Mouse (Mus musculus): ENCODE results near the gene Taf6l. TPM values are rescaled to one million over a fixed set of nuclear protein-coding genes. Genes with fewer than 3 reads are reported as not detected.
"Not testable (repeated sequence)": the region's sequence is repeated elsewhere in the genome, so short reads cannot be mapped to it uniquely, and the experiment has no call there.

The Taf6l gene
- polyA plus RNA-seq, 1 experiment: 7.7 TPM

DNA sequence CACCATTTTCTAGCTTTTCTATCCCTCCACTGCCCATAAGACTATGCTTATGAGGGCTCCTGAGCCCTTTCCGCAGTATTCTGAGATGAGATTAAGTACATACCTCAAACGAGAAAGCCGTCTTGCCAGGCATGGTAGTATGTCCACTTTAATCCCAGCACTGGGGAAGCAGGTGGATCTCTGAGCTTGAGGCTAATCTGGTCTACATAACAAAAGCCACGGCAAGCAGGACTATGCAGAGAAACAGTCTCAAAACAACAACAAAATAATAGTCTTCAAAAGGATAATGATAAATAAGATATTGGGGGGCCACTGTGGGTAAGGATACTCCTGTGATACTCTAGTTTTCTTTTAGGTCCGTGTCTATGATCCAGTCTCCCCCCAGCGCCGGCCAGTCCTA lies 47.3 kb downstream of the Taf6l start:
- no peak for DNase-seq (ENCODE audit: low spot score)

DNA sequence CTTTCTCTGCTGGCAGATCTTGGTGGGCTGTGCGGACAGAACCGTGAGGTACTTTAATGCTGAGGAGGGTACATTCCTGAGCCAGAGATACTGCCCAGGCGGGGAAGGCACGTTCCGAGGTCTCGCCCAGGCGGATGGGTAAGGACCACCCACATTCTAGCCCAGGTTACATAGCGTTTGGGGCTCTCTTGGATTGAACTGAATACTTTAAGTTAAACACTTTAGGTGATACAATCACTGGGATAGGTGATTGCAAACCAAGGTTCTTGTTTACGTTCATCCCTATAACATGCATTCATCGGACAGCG lies 50.1 kb downstream of the Taf6l start:
- DNase-seq (ENCODE audit: low spot score): no peak

DNA sequence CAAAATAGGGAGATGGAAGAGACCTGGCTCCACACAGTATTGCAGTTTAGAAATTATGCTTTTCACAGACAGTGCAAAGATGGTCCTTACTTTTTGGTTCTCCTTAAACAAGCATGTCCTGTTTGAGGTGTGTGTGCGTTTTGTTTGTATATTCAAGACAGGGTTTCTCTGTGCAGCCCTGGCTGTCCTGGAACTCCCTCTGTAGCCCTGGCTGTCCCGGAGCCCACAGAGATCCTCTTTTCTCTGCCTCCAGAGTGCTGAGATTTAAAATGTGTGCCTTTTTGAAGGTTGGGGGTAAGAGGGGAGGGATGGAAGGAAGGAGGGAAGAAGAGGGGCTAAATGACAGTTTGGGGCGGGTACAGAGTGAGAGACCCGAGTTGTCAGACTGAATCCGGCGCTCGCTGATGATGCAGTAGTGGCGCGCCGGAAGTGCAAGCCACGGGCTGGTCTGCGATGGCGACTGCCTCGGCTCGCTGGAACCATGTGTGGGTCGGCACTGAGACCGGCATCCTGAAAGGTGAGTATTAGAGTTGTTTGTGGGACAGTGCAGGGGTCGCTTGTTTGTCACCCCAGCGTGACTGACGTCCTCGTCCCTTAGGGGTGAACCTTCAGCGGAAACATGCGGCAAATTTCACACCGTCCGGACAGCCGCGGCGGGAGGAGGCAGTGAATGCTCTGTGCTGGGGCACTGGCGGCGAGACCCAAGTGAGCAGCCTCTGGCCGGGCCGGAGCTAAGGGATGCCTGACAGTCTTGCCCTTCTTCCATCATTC lies 50.6 kb downstream of the Taf6l start, which contains the start of gene Wdr74:
TSS of gene Wdr74 (plus strand) at position 439 of the 771 bp plus-strand sequence.
- DNase-seq (ENCODE audit: low spot score): peak; percentile 87

DNA sequence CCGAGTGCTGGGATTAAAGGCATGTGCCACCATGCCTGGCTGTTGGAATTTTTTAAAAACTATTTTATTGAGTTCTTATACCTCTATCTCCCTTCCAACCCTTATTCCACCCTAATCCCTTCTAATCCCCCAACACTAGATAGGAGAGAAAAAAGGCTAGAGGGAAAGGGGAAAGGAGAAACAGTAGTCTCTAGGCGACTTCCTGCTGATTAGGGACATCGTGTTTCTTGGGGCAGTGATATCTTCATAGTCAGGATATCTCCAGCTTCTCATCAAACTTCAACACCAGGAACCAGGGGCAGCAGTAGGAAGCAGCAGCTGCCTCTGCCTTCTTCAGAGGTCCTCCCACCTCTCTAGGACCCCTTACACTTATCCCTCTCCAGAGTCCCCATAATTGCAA lies 51.9 kb downstream of the Taf6l start:
- DNase-seq (ENCODE audit: low spot score): no peak

DNA sequence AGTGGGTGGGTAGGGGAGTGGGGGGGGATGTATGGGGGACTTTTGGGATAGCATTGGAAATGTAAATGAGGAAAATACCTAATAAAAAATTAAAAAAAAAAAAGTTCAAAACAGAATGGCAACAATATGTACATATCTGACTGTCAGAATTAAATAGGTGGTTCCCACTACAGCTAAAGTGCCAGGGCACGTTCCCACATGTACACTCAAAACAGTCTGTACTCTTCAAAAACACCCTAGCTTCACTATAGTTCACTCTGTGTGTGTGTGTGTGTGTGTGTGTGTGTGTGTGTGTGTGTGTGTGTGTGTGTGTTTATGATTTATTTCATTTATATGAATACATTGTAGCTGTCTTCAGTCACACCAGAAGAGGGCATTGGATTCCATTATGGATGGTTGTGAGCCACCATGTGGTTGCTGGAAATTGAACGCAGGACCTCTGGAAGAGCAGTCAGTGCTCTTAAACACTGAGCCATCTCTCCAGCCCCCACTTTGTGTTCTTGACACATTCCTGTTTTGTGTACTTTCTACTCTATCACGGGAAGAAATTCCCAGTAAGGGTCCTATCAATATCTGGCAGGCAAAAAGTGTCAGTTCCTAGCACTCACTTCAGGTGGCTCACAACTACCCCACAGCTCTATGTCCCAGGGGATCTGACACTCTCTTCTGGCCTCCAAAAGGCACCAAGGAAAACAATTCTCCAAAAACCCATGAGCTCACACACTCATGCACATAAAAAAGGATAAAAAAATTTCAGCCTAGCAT lies 57.7 kb downstream of the Taf6l start:
- not testable (repeated sequence) for DNase-seq (ENCODE audit: low spot score)

DNA sequence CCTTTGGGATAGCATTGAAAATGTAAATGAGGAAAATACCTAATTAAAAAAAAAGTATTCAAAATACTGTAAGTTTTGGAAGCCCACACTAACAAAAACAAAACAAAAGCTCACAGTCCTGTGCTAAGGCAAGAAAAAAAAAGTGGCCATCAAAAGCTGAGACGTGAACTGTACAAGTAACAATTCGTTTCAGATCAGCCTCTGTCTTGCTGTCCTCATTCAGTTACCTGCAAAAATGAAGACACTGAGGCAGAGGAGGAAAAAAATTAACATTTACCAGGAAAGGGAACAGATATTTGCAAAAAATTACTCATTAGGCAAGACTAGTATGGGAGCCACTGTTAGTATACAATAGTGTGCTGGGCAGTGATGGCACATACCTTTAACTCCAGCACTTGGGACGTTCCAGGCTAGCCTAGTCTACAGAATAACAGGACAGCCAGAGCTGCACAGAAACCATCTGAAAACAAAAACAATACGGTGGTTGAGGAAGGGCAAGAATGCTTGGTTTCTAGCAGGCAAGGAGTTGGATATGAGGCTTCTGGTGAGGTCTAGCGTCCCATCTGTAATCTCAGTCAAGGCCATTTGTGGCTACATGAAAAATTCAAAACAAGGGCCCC lies 58.6 kb downstream of the Taf6l start:
- no peak for DNase-seq (ENCODE audit: low spot score)

DNA sequence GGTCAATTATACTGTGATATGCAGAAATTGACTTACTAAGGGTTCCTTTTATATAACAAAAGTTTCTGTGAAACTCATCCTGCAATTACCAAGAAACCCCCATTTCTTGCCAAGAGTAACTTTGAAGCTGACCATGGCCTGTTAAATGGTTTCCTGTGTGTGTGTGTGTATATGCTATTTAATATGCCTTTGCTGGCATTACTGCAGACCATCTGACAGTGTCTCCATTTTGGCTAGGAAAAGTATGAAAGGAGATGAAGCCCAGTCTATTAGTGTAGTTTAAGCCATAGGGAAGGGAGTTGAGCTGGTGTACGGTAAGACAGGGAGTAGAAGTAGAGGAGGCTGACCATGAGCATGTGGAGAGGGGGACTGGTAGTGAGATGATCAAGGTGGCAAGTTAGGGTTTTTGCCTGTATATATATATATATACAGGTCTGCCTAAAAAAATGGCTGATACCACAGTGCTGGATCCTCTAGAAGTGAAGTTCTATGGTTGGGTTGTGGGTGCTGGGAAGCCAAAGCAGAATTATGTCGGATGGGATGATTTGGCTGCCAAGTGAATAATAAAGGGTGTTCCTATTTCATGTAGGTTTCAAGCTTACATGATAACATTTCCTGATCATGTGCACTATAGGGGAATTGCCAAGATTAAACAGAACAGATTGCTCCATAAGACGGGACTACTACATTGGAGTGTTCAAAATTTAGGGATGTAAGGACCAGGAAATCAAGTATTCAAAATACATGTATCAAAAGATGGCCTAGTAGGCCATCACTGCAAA lies 59.4 kb downstream of the Taf6l start:
- DNase-seq (ENCODE audit: low spot score): no peak

DNA sequence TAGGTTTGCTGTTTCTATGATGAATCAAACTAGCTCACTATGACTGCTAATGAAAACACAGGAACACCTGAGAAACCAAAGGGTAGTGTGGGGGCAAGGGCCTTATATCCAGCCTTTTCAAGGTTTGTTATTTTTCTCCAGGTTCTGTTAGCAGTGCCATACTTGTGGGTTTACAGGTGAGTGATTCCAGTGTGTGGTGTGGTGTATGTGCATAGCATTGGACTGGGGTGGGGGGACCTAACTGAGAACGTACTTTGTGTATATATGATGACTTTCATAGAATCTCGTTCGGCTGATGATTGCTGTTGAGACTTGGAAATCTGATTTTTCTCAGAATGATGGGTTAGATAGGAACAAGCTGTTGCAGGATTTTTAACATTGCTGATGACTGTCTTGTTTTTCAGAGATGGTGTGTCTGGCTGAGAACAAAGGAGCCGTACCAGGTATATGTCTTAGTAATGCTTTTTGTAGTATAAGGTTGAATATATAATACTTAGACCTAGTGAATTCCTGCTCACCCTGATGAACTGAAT lies 61.1 kb downstream of the Taf6l start:
- no peak for DNase-seq (ENCODE audit: low spot score)

Other genes with a start within 250 kb of the Taf6l start
- gene Slc22a8, start 195.2 kb downstream of the Taf6l start, polyA plus RNA-seq (2012; rRNA removed): not detected in 2 replicates
- not detected in 2 replicates for gene Slc22a6, start 168.4 kb downstream of the Taf6l start, polyA plus RNA-seq (2012; rRNA removed)
- gene Chrm1, start 122.6 kb downstream of the Taf6l start, polyA plus RNA-seq (2012; rRNA removed): 0.04 and 0.06 TPM in 2 replicates
- gene Slc3a2, start 63.0 kb downstream of the Taf6l start, polyA plus RNA-seq (2012; rRNA removed): 103 and 115 TPM in 2 replicates
- 37.9 and 45.9 TPM in 2 replicates for gene Wdr74, start 50.6 kb downstream of the Taf6l start, polyA plus RNA-seq (2012; rRNA removed)
- 0.19 and 0.28 TPM in 2 replicates for gene 1700092M07Rik, start 45.7 kb downstream of the Taf6l start, polyA plus RNA-seq (2012; rRNA removed)
- 96.5 and 99.1 TPM in 2 replicates for gene Stx5a, start 45.0 kb downstream of the Taf6l start, polyA plus RNA-seq (2012; rRNA removed)
- gene Nxf1, start 29.3 kb downstream of the Taf6l start, polyA plus RNA-seq (2012; rRNA removed): 196 and 275 TPM in 2 replicates
- 97.8 and 112 TPM in 2 replicates for gene Tmem223, start 15.4 kb downstream of the Taf6l start, polyA plus RNA-seq (2012; rRNA removed)
- gene Tmem179b, start 11.9 kb downstream of the Taf6l start, polyA plus RNA-seq (2012; rRNA removed): 56.9 and 88.4 TPM in 2 replicates
- 63.3 and 81.5 TPM in 2 replicates for gene Polr2g, start 12.2 kb upstream of the Taf6l start, polyA plus RNA-seq (2012; rRNA removed)
- 2.1 and 2.5 TPM in 2 replicates for gene Zbtb3, start 16.1 kb upstream of the Taf6l start, polyA plus RNA-seq (2012; rRNA removed)
- gene Ttc9c, start 32.9 kb upstream of the Taf6l start, polyA plus RNA-seq (2012; rRNA removed): 26.9 and 33.1 TPM in 2 replicates
- 60.7 and 73.9 TPM in 2 replicates for gene Hnrnpul2, start 33.6 kb upstream of the Taf6l start, polyA plus RNA-seq (2012; rRNA removed)
- 0.40 and 1.5 TPM in 2 replicates for gene AC129217.1, start 43.4 kb upstream of the Taf6l start, polyA plus RNA-seq (2012; rRNA removed)
- gene Bscl2, start 51.0 kb upstream of the Taf6l start, polyA plus RNA-seq (2012; rRNA removed): 66.7 and 71.0 TPM in 2 replicates
- gene Gng3, start 52.8 kb upstream of the Taf6l start, polyA plus RNA-seq (2012; rRNA removed): 0.29 and 0.44 TPM in 2 replicates
- 18.6 and 20.9 TPM in 2 replicates for gene Lrrn4cl, start 64.4 kb upstream of the Taf6l start, polyA plus RNA-seq (2012; rRNA removed)
- 175 and 179 TPM in 2 replicates for gene Ubxn1, start 85.1 kb upstream of the Taf6l start, polyA plus RNA-seq (2012; rRNA removed)
- 74.7 and 77.6 TPM in 2 replicates for gene Uqcc3, start 94.5 kb upstream of the Taf6l start, polyA plus RNA-seq (2012; rRNA removed)
- gene Lbhd1, start 97.3 kb upstream of the Taf6l start, polyA plus RNA-seq (2012; rRNA removed): 3.1 and 4.9 TPM in 2 replicates
- gene Gm49403, start 97.5 kb upstream of the Taf6l start, polyA plus RNA-seq (2012; rRNA removed): not detected in 2 replicates
- gene 1810009A15Rik, start 102.4 kb upstream of the Taf6l start, polyA plus RNA-seq (2012; rRNA removed): 56.1 and 65.1 TPM in 2 replicates
- 0.10 TPM in 1 of 2 replicates, not detected in the other for gene Gm49416, start 102.5 kb upstream of the Taf6l start, polyA plus RNA-seq (2012; rRNA removed)
- gene Ints5, start 106.6 kb upstream of the Taf6l start, polyA plus RNA-seq (2012; rRNA removed): 15.5 and 16.3 TPM in 2 replicates
- 98.1 and 104 TPM in 2 replicates for gene Ganab, start 111.7 kb upstream of the Taf6l start, polyA plus RNA-seq (2012; rRNA removed)
- gene B3gat3, start 134.0 kb upstream of the Taf6l start, polyA plus RNA-seq (2012; rRNA removed): 57.9 and 80.8 TPM in 2 replicates
- 9.4 and 12.3 TPM in 2 replicates for gene Rom1, start 142.9 kb upstream of the Taf6l start, polyA plus RNA-seq (2012; rRNA removed)
- gene Eml3, start 143.1 kb upstream of the Taf6l start, polyA plus RNA-seq (2012; rRNA removed): 40.5 and 45.3 TPM in 2 replicates
- gene Mta2, start 155.5 kb upstream of the Taf6l start, polyA plus RNA-seq (2012; rRNA removed): 29.9 and 47.6 TPM in 2 replicates
- 21.8 and 24.1 TPM in 2 replicates for gene Tut1, start 167.4 kb upstream of the Taf6l start, polyA plus RNA-seq (2012; rRNA removed)
- 398 and 489 TPM in 2 replicates for gene Eef1g, start 180.6 kb upstream of the Taf6l start, polyA plus RNA-seq (2012; rRNA removed)
- gene Ahnak, start 202.9 kb upstream of the Taf6l start, polyA plus RNA-seq (2012; rRNA removed): 126 and 168 TPM in 2 replicates

Measured in urinary bladder, adult 2 months (tissue).